Mouse (Mus musculus) brown adipose tissue, adult 24 weeks (tissue): ENCODE data around the gene Camkmt. TPM values are rescaled to one million over a fixed set of nuclear protein-coding genes. Genes with fewer than 3 reads are reported as not detected.

ENCODE experiments used
- H3K27ac ChIP-seq: fragments of 200-500 bp; replicated peaks from 2 replicates; pipeline ENCODE4 v1.5.1; 2012; ENCODE audit warnings: low read depth, mild to moderate bottlenecking, low read length
- H3K4me1 ChIP-seq: fragments of 200-500 bp; 2 replicates; pipeline ENCODE4 v1.6.1; 2012; ENCODE audit warnings: low read length, mixed read lengths; ENCODE audit not compliant: control insufficient read depth, insufficient read depth, insufficient read length
- H3K4me3 ChIP-seq: fragments of 200-500 bp; 2 replicates; pipeline ENCODE4 v1.5.1; 2012; ENCODE audit warnings: low read depth, mild to moderate bottlenecking, low read length, moderate library complexity; ENCODE audit not compliant: insufficient read depth
- polyA plus RNA-seq: library from polyadenylated mRNA; stranded (reverse); fragments of >200 nt; gene quantifications from 2 replicates; pipeline ENCODE4 v1.2.4, GENCODE M21; 2012; ENCODE audit not compliant: missing spikeins, insufficient read depth, insufficient read length

Camkmt gene
- polyA plus RNA-seq, 1 experiment, result 9.2 TPM

GRCm38 (mm10) chr17:85432923-85433322, 342.6 kb downstream of the Camkmt start:
- H3K4me3 ChIP-seq, result no peak overlapping the region
- no peaks in the 10 kb centered on the region for H3K4me1 ChIP-seq
- no peak overlapping the region for H3K27ac ChIP-seq

- no peaks in the 10 kb centered on the region for H3K4me1 ChIP-seq
- no peak overlapping the region for H3K27ac ChIP-seq
- no peak overlapping the region for H3K4me3 ChIP-seq
These were observed 352.7 kb downstream of the Camkmt start for GRCm38 (mm10) chr17:85443036-85443435.

GRCm38 (mm10) chr17:85454419-85454983, 364.1 kb downstream of the Camkmt start:
- no peak overlapping the region for H3K27ac ChIP-seq
- H3K4me3 ChIP-seq, result peak overlapping the region; percentile 48

GRCm38 (mm10) chr17:85455063-85455462, 364.7 kb downstream of the Camkmt start:
- H3K4me1 ChIP-seq, result no peaks in the 10 kb centered on the region; the same call in 1 of the 2 replicates
- H3K27ac ChIP-seq, result no peak overlapping the region
- H3K4me3 ChIP-seq, result peak overlapping the region; percentile 48

More at GRCm38 (mm10) chr17:85454419-85454983, 364.1 kb downstream of the Camkmt start:
- H3K4me1 ChIP-seq, result no peaks in the 10 kb centered on the region; the same call in 1 of the 2 replicates

GRCm38 (mm10) chr17:85458075-85458474, 367.7 kb downstream of the Camkmt start:
- H3K27ac ChIP-seq, result no peak overlapping the region
- H3K4me1 ChIP-seq, result no peaks in the 10 kb centered on the region; the same call in 1 of the 2 replicates
- peak overlapping the region; percentile 25 for H3K4me3 ChIP-seq

GRCm38 (mm10) chr17:85458589-85458988, 368.2 kb downstream of the Camkmt start:
- Histone ChIP-seq H3K4me1 (no peaks in the 10 kb centered on the region; the same call in 1 of the 2 replicates), H3K27ac (no peak overlapping the region), H3K4me3 (no peak overlapping the region)

GRCm38 (mm10) chr17:85461577-85461976, 371.2 kb downstream of the Camkmt start:
- Histone ChIP-seq H3K4me1 (no peaks in the 10 kb centered on the region; the same call in 1 of the 2 replicates), H3K27ac (no peak overlapping the region), H3K4me3 (no peak overlapping the region)

GRCm38 (mm10) chr17:85463497-85464392, 373.4 kb downstream of the Camkmt start:
- Histone ChIP-seq H3K27ac (peak overlapping the region; percentile 41; the same call in 1 of the 2 replicates), H3K4me3 (peak overlapping the region; percentile 24), H3K4me1 (no peaks in the 10 kb centered on the region)

GRCm38 (mm10) chr17:85464466-85465411, 374.4 kb downstream of the Camkmt start:
- Histone ChIP-seq H3K27ac (peak overlapping the region; percentile 37), H3K4me3 (peak overlapping the region; percentile 24), H3K4me1 (no peaks in the 10 kb centered on the region)

GRCm38 (mm10) chr17:85469776-85470175, 379.4 kb downstream of the Camkmt start:
- Histone ChIP-seq H3K4me1 (no peaks in the 10 kb centered on the region), H3K4me3 (no peak overlapping the region), H3K27ac (no peak overlapping the region)

GRCm38 (mm10) chr17:85472687-85473202, 382.4 kb downstream of the Camkmt start:
- Histone ChIP-seq H3K27ac (no peak overlapping the region), H3K4me3 (no peak overlapping the region), H3K4me1 (no peaks in the 10 kb centered on the region)

- Histone ChIP-seq H3K4me3 (no peak overlapping the region), H3K27ac (no peak overlapping the region), H3K4me1 (no peaks in the 10 kb centered on the region)
These were observed 382.9 kb downstream of the Camkmt start for GRCm38 (mm10) chr17:85473217-85473616.

GRCm38 (mm10) chr17:85473881-85474280, 383.5 kb downstream of the Camkmt start:
- Histone ChIP-seq H3K4me3 (no peak overlapping the region), H3K27ac (no peak overlapping the region), H3K4me1 (no peaks in the 10 kb centered on the region)

GRCm38 (mm10) chr17:85481241-85481640, 390.9 kb downstream of the Camkmt start:
- no peak overlapping the region for H3K4me3 ChIP-seq
- no peaks in the 10 kb centered on the region for H3K4me1 ChIP-seq
- H3K27ac ChIP-seq, result no peak overlapping the region
